Mouse (Mus musculus) gastrocnemius, adult 2 months (tissue): ENCODE results near the gene R3hdm1. TPM values are rescaled to one million over a fixed set of nuclear protein-coding genes. Genes with fewer than 3 reads are reported as not detected.
"Not testable (repeated sequence)": the region's sequence is repeated elsewhere in the genome, so short reads cannot be mapped to it uniquely, and the experiment has no call there.

ENCODE experiments used
- DNase-seq: peaks from one replicate; pipeline ENCODE4 v3.0.0; 2022
- H3K27ac ChIP-seq: fragments of 200-600 bp; 2 replicates; pipeline ENCODE4 v1.8.1; 2022; ENCODE audit warnings: mild to moderate bottlenecking
- H3K4me3 ChIP-seq: fragments of 200-600 bp; 2 replicates; pipeline ENCODE4 v1.8.1; 2022; ENCODE audit warnings: mild to moderate bottlenecking, moderate library complexity
- CTCF ChIP-seq: fragments of 200-600 bp; IDR thresholded peaks from 2 replicates; pipeline ENCODE4 v1.8.1; 2022; ENCODE audit warnings: antibody characterized with exemption, mild to moderate bottlenecking, moderate library complexity
- intact Hi-C: fragments of 180-260 bp; cut with DNase I; formaldehyde crosslinking; loops from one replicate; pipeline ENCODE4 v1.15.1; 2025
- total RNA-seq, 2 experiments: library from RNA; stranded (reverse); gene quantifications; 2 replicates each; pipeline ENCODE4 v1.2.3; 2021

Gene R3hdm1
- total RNA-seq, 2 experiments from 2014 or later: 63.8 to 85.9 TPM

GRCm38 (mm10) chr1:128078646-128079045 lies 24.5 kb upstream of the R3hdm1 start:
- peak; percentile 21 for DNase-seq
- intact Hi-C loops: no loop called here
- TF ChIP-seq CTCF: no peak
- Histone ChIP-seq H3K4me3 (no peak overlapping the region), H3K27ac (peak overlapping the region; percentile 81)

GRCm38 (mm10) chr1:128080936-128081696 lies 22.0 kb upstream of the R3hdm1 start:
- intact Hi-C loops: loop anchor here (5.0 kb wide), 1 partner anchor 89 kb away; no protein-coding TSS in a partner anchor
- Histone ChIP-seq H3K27ac (peak overlapping the region; percentile 81), H3K4me3 (no peak overlapping the region)
- DNase-seq: peak; percentile 47
- no peak for TF ChIP-seq CTCF

DNA sequence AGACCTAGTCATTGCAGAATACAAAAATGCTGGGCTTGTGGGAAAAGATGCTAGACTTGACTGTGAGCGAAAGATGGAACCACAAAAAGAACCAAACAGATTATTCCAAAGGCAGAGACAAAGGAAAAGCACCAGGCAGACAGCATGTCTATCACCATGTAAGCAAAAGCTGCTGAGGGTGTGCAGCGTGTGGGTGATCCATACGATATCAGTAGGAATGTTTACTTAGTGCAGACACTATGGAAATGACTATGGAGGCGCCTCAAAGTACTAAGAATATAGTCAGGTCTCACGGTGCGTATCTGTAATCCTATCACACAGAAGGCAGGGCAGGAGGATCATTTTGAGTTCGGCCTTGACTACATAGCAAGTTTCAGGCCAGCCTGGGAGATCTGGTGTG lies 21.2 kb upstream of the R3hdm1 start:
- Histone ChIP-seq H3K27ac (peak overlapping the region; percentile 81), H3K4me3 (no peak overlapping the region)
- DNase-seq: no peak
- intact Hi-C loops: loop anchor here (5.0 kb wide), 1 partner anchor 90 kb away; no protein-coding TSS in a partner anchor
- TF ChIP-seq CTCF: no peak

DNA sequence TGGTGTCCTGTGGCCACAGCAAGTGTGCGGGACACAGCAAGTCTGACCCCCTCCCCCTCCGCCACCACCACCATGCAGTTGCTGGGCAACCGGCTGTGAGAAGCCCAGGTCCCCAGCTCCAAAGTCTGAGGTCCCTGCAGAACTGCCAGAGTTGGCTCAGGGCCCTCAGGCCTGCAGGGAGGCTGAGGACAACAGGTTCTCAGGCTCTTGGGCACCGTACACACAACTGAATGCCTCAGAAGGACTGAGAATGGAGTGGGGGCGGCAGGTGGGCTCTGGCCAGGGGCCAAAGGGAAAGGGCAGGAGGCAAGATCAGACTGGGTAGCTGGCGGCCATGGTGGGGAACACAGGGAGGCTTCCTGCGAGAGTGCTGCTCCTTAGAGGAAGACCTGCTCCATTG lies 20.3 kb upstream of the R3hdm1 start:
- intact Hi-C loops: loop anchor here (5.0 kb wide), 1 partner anchor 90 kb away; no protein-coding TSS in a partner anchor
- Histone ChIP-seq H3K4me3 (no peak overlapping the region), H3K27ac (no peak overlapping the region)
- no peak for TF ChIP-seq CTCF
- peak; percentile 22 for DNase-seq

GRCm38 (mm10) chr1:128094686-128095085 lies 8.4 kb upstream of the R3hdm1 start:
- TF ChIP-seq CTCF: no peak
- intact Hi-C loops: no loop called here
- DNase-seq: no peak
- H3K4me3 ChIP-seq: no peak overlapping the region
- no peak overlapping the region for H3K27ac ChIP-seq

- Histone ChIP-seq H3K4me3 (no peak overlapping the region), H3K27ac (no peak overlapping the region)
- no peak for TF ChIP-seq CTCF
- DNase-seq: no peak
- intact Hi-C loops: no loop called here
These were observed 4.8 kb upstream of the R3hdm1 start for GRCm38 (mm10) chr1:128098309-128098708.

DNA sequence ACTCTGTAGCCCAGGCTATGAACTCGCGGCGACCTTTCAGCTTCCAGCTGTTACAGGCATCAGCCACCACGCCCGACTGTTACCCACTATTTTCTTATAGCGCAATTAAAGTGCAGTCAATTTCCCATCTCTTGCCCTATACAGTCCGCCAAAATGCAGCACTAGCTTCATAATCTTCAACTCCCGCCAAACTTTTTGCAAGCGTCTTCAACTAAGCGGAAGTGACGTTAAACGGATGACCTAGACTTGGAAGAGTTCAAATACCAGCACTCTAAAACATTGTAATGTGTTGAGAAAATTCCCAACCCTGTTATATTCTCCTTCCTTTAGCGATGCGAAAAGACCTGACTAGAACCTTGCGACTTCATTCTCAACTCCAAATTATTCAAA lies 855 bp upstream of the R3hdm1 start:
- H3K4me3 ChIP-seq: peak overlapping the region; percentile 80
- TF ChIP-seq CTCF: no peak
- intact Hi-C loops: loop anchor here (5.0 to 10.0 kb wide), 2 partner anchors 255 to 317 kb away; partner anchors contain the start of gene Mcm6
- H3K27ac ChIP-seq: peak overlapping the region; percentile 95
- peak; percentile 24 for DNase-seq

DNA sequence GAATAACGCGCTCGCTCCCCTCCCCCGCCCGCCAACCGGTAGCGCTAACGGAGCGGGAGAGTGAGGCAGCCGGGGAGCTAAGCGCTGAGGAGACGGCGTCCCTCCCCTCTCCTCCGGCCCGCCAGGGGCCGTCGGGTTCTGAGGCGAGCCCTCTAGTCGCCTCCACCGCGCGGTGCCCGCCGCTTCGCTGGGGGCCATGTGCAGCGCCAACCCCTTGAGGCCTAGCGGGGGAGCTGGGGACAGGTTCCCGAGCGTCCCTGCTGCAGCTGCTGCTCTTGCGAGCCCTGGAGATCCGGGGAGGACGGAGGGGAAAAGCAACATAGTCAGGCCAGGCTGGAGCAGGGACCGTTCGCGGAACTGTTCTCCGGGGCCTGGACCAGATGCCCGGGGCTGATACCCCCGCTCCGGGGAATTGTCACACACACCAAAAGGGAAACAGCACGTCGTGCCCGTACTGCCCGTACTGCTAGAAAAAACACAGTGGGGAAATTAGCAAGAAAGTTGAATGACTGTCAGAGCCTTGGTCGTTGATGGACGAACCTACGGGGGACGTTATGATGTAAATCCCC lies 503 bp downstream of the R3hdm1 start:
- no peak for DNase-seq
- TF ChIP-seq CTCF: no peak
- intact Hi-C loops: loop anchor here (5.0 to 10.0 kb wide), 2 partner anchors 254 to 319 kb away; partner anchors contain the start of gene Mcm6
- peak overlapping the region; percentile 80 for H3K4me3 ChIP-seq
- H3K27ac ChIP-seq: peak overlapping the region; percentile 92

DNA sequence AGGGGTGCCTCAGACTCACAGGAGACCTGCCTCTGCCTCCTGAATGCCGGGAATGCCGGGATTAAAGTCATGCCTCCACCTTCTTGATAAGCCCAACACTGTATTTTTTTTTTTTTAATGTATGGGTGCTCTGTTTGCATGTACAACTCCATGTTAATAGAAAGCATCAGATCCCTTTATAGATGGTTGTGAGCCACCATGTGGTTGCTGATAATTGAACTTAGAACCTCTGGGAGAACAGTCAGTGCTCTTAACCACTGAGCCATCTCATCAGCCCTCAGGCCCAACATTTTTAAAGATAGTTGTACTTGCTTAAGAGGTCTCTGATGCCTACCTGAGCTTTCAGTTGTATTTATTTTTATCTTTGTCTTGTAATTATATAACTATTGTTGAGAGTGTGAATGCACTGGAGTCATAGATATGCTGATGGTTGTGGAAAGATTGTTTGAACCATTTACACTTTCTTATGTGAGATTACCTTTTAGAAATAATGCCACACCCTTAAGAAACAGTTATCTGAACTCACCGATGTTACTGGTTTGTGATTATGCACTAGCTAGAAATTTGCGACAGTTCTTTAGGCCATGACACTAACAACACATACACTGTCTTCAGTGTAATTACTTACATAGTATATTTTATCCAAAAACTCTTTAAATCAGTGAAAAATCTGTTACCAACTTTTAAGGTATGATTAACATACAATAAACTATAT lies 18.0 kb downstream of the R3hdm1 start:
- Histone ChIP-seq H3K4me3 (no peak overlapping the region), H3K27ac (no peak overlapping the region)
- intact Hi-C loops: no loop called here
- DNase-seq: no peak
- TF ChIP-seq CTCF: no peak

DNA sequence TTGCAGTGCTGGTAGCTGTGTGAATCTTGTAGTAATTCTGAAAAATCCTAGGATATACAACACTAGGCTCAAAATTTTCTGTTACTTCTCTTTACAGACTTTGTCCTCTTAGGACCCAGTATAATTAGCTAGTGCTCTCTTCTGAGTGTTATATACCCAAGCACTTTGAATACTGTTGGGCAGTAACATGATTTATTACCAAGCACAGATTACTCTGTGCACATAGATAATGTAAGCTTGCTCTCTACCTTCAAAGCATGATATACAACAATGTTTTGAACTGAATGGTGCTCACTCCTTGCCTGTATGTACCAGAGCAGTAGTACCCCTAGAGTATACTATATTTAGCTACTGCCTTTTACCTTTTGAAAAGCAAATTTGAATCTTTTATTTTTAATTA lies 33.1 kb downstream of the R3hdm1 start:
- intact Hi-C loops, DNase-seq: not testable (repeated sequence)

GRCm38 (mm10) chr1:128141039-128141438 lies 37.9 kb downstream of the R3hdm1 start:
- intact Hi-C loops: loop anchor here (5.0 to 10.0 kb wide), 2 partner anchors 204 to 316 kb away; no protein-coding TSS in a partner anchor
- Histone ChIP-seq H3K4me3 (no peak overlapping the region), H3K27ac (no peak overlapping the region)
- DNase-seq: no peak
- TF ChIP-seq CTCF: peak; percentile 71

More for the DNA sequence above, 33.1 kb downstream of the R3hdm1 start:
- not testable (repeated sequence) for H3K27ac ChIP-seq, H3K4me3 ChIP-seq

GRCm38 (mm10) chr1:128141737-128142136 lies 38.6 kb downstream of the R3hdm1 start:
- DNase-seq: no peak
- Histone ChIP-seq H3K4me3 (no peak overlapping the region), H3K27ac (no peak overlapping the region)
- intact Hi-C loops: loop anchor here (5.0 to 10.0 kb wide), 2 partner anchors 204 to 317 kb away; no protein-coding TSS in a partner anchor
- no peak for TF ChIP-seq CTCF

DNA sequence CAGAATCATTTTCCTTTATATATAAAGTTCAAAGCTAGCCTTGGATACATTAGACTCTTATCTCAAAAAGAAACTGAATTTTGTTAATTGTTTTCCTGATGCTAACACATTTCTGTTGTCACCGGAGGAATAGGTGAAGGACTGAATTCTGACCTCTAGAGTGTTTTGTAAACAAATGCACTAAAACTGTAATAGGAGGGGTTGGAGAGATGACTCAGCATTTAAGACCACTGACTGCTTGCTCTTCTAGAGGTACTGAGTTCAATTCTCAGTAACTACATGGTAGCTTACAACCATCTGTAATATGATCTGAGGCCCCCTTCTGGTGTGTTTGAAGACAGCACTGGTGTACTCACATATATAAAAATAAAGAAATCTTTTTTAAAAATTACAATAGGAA lies 63.9 kb downstream of the R3hdm1 start:
- H3K4me3 ChIP-seq: no peak overlapping the region
- H3K27ac ChIP-seq: no peak overlapping the region
- intact Hi-C loops: no loop called here
- no peak for DNase-seq
- 0 out of 2 replicates have a peak, but pooled peaks have one; percentile 1 for TF ChIP-seq CTCF
